Mouse (Mus musculus) NIH3T3 (cell line): ENCODE measurements at regions not wholly inside any gene's neighbourhood (a gene's known extent, or its start where the extent isn't known, plus 50 kb on each side); places are given as distances from the start of the nearest gene placed in this dataset.

Source experiments
- DNase-seq: peaks from one replicate; pipeline ENCODE4 v3.0.0-alpha.2; 2012; ENCODE audit warnings: low read depth

DNA sequence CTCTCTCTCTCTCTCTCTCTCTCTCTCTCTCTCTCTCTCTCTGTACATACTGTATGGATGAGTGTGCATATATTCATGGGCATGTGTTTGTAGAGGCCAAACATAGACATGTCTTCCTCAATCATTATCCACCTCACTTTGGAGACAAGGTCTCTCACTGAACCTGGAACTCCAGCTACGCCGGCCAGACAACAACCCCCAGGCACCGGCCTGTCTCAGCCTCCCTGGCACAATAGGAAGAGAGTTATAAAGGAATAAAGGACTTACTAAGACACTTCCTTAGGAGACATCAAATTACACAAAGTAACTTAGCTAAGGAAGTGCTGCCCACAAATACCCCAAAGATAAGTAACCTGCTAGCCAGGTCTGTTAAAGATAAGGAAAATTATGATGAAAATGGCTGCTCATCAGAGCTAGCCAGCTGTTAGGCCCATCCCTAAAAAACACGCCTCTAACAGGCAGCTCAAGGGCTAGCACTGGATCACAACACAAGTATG is 110.0 kb downstream of the Qrsl1 start:
- DNase-seq = no peak

DNA sequence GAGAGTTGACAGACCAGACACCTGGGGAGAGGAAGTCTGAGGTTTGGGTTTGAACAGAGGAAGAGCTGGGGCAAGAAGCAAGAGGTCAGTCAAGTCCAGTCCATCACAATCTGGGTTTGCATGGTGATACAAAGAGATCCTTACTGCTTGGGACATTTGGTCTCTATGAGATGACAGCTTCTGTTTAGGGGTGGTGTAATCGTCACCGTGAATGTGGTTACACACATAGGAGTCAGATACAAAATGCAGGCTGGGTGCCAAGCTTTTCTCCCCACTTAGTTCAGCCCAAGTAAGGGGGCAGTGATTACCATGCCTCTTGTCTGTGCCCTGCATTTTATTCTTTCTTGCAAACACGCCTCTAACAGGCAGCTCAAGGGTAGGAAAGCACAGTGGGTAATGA is 108.9 kb downstream of the Qrsl1 start:
- DNase-seq = no peak

DNA sequence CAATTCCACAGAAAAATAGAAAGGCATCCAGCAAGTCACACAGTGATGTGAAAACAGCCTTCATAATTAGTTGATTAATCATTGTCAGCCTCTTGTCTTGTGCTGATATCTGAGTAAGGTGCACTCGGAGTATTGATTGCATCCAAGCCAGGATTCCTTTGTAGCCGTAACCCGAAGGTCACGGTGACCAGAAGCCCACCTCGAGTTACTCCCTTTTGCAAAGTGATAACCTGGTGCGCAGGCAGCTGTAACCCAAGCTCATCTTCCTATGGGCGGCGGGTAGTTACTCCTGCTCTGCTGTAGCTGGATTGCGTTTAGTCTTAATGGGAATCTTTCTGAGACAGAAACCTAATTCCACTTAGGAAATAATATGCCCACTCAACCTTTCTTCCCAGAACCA is 107.0 kb downstream of the Qrsl1 start:
- no peak for DNase-seq

DNA sequence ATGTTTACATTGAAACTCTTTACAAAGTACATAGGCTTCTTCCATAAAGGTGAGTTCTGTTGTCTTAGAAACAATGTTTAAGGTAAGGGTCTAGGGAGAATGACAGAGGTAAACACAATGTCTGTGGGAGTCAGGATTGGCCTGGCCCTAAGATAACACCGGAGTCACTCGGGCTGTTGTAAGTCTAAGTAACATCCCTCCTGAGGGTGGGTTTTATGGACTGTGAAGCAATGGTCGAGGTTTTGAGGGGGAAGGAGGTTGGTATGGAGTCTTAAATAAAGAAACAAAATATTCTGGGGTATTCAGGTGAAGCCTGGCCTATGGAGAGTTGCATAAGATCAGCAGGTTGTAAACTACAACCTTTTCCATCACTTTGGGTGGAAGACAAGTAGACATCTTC is 101.5 kb downstream of the Qrsl1 start:
- no peak for DNase-seq

DNA sequence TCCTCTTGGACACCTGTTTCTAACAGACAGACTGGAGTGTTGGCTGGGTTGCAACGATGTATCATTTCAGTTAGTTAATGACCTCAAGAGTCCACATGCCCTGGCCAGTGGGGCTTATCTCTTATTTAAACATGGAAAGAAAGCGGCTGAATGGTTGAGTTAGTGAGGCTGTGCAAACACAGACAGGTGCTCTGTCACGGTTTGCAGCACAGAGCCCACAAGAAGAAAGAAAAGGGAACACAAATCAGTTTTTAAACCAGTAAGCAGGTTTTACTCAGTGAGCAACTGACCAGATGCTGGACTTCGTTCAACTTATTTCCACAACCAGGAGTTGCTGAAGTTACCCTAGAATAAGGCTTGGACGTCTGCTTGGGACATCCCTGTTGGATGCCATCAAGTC is 86.3 kb downstream of the Qrsl1 start:
- no peak for DNase-seq

DNA sequence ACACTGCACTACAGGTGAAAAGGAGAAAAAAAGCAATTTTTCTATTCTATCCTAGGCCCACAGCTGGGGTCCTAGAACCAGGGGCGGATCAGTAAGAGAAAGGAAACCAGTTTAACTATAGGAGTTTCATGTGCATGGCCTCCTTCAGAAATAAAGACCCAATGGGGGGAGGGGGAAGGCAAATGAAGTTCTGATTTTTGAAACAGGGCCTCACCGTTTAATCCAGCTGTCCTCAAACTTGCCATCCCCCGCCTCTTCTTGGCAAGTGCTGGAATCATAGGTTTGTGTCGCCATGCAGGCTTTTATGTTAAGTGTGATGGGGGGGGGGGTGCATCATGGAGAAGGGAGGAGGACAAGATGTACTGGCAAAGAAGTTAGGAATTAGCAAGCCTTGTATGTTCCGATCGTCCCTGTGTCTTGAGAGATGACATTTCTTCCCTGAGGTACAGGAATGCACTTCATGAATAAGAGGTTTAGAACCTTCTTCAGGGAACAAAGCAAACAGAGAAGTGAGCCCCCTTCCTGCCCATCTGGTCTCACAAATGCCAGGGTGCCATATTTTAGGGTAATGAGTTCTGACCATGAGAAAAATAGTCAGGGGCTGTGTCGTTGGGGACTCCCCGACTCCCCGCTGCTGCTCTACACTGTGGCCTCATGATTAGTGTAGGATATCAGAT is 83.9 kb downstream of the Qrsl1 start:
- DNase-seq = no peak

DNA sequence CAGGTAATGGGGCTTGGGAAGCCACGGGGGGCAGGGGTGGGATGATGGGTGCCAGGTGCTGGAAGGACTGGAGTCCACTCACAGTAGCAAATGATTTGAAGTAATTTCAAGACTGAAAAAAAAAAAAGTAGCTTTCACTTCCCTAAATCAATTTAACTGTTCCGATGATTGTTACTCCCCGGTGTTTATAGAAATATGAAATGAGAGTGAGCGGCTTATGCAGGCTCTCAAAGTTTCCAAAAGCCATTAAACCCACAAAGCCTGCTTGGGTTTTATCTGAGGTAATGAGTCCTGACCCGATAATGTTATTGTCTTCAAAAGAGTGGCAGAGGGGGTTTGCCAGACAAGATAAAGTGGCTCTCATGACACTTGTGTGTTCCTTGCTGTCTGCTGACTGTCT is 82.9 kb downstream of the Qrsl1 start:
- no peak for DNase-seq

DNA sequence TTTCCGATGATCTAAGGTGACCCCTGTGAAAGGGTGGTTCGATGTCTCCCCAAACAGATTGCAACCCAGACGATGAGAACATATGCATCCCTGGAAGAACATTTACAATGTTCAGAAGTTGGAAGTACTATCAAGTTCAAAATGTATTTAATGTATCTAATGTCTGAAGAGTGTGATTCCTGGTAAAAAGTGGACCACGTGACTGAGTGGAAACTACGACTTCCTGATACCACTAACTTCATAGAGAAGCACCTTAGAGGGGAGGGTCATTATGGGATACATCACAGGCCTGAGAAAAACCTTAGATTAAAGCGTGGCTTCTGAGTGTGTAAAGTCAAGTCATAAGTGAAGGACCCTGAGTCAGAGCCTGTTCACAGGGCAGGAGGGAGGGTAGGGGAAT is 82.1 kb downstream of the Qrsl1 start:
- no peak for DNase-seq

DNA sequence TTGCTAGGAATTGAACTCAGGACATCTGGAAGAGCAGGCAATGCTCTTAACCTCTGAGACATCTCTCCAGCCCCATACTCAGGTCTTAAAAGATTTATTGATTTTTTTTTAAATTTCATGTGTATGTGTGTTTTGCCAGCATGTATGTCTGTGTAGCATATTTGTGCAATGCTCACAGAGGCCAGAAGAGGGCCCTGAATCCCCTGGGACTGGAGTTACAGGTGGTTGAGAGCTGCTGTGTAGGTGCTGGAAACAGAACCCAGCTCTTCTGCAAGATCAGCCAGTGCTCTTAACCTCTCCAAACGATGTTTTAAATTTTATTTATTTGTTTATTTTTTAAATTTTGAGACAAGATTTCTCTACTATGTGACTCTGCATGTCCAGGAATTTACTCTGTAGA is 78.9 kb downstream of the Qrsl1 start:
- no peak for DNase-seq

DNA sequence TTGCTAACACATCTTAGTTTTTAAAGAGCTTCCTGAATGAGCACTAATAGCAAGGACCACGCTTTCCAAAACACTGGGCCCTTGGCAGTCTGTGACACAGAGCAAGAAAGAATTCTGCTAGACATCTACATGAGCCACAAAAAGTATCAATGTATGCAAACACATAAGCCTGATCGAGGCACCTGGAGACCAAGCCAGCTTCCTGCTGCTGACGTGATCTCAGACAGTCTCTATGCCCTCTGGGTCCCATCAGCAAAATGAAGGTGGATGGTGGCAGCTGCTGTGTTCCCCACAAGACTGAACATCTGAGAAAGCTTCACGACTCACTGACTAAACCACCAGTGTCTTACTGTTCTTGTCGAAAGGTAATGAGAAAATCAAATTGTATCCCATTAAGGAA is 77.5 kb downstream of the Qrsl1 start:
- no peak for DNase-seq
